Mouse (Mus musculus) bone marrow, adult 2 months (tissue): Measurements from ENCODE around the gene Rangap1. TPM values are rescaled to one million over a fixed set of nuclear protein-coding genes. Genes with fewer than 3 reads are reported as not detected.

Experiments used
- H3K27ac ChIP-seq: fragments of 200-500 bp; 2 replicates; pipeline ENCODE4 v1.5.1; 2012; ENCODE audit warnings: low read depth, mild to moderate bottlenecking, control low read depth, inconsistent platforms, low read length; ENCODE audit not compliant: control insufficient read depth, poor library complexity, insufficient read depth
- H3K4me1 ChIP-seq: fragments of 200-500 bp; 2 replicates; pipeline ENCODE4 v1.6.1; 2011; ENCODE audit warnings: low read length; ENCODE audit not compliant: control insufficient read depth, insufficient read depth
- H3K4me3 ChIP-seq: fragments of 200-500 bp; replicated peaks from 2 replicates; pipeline ENCODE3; 2011; ENCODE audit warnings: mild to moderate bottlenecking, low read depth, low read length, control low read depth; ENCODE audit not compliant: control insufficient read depth
- CTCF ChIP-seq: fragments of 200-500 bp; IDR thresholded peaks from 2 replicates; pipeline ENCODE4 v1.5.1; 2011; ENCODE audit warnings: low read length, control low read depth; ENCODE audit not compliant: control insufficient read depth, insufficient read depth
- POLR2A ChIP-seq: fragments of 200-500 bp; IDR thresholded peaks from 2 replicates; pipeline ENCODE4 v1.6.1; 2011; ENCODE audit warnings: low read depth, mild to moderate bottlenecking, control low read depth, low read length, borderline replicate concordance; ENCODE audit not compliant: control insufficient read depth
- WGBS: fragments of 180-500 bp; shearing (Covaris S2); methylation state at CpG from one replicate; pipeline ENCODE4 v1.1.7; 2018; 5-methylcytosine and 5-hydroxymethylcytosine counted together
- polyA plus RNA-seq: library from polyadenylated mRNA; stranded (reverse); fragments of >200 nt; gene quantifications from 2 replicates; pipeline ENCODE4 v1.2.4, GENCODE M21; 2011; ENCODE audit warnings: low replicate concordance; ENCODE audit not compliant: missing spikeins, insufficient read depth, insufficient read length

The Rangap1 gene
- polyA plus RNA-seq, 1 experiment: 91.3 TPM

DNA sequence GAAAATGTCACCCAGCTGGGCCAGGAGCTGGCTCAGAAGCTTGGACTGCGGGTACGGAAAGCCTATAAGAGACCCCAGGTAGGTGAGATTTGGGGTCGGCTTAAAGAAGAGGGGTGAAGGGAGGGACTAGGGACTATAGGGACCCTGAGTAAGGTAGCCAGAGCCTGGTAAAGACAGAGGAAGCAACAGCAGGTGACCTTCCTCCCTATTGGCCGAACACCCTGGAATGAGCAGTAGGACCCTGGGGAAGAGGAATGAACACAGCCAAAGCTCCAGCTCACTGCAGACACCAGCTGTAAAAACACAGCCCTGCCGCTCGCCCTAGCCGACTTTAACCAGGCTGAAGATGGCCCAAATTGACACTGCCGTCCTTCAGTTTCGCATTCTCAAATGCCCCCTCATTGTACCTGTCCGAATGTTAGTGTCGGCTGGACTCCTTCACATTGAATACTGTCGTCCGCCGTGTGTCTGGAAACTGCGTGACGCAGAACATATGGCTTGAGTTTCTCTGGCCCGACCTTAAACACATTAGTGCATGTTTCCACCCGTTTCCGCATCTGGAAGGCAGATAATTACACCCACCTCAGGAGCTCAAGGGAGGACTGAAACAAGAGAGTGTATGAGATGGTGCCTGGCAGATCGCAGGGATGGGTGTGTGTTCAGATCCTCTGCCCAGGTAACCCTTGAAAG, 27.2 kb upstream of the Rangap1 start:
- Histone ChIP-seq H3K4me1 (no peaks in the 10 kb centered on the region), H3K4me3 (no peak overlapping the region), H3K27ac (no peak overlapping the region)
- WGBS: 91% methylated on average over 20 of the region's 20 CpGs
- no peak for TF ChIP-seq POLR2A
- TF ChIP-seq CTCF: no peak

DNA sequence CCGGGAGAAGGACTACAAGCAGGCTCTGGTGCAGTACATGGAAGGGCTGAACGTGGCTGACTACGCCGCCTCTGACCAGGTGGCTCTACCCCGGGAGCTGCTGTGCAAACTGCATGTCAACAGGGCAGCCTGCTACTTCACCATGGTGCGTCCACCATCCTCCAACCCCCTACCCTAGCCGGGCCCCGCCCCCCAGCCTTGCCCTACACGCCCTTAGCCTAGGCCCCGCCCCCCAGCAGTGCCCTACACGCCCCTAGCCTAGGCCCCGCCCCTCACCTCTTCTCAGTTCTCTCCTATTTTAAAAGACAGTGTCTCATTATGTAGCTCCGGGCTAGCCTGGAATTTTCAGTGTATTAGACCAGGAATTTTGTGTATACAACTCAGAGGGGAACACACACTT, 23.7 kb upstream of the Rangap1 start:
- H3K4me1 ChIP-seq: no peaks in the 10 kb centered on the region

DNA sequence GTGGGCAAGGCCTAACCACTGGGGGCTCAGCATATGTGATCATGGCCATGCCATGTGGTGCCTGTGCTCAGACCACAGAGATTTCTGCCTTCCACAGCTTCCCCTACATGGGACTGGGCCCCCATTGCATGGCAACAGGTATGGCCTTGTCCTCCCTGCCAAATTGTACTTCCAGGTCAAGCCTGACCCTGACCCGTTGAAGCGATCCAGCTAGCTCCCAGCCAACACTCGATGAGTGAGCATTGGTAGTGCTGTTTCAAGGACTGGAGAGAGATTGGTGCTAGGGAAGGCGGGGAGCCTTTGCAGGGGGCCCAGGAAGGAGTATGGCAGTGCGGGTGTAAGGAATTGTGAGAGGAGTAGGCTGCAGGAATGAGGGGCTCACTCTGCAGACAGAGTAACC, 21.1 kb upstream of the Rangap1 start:
- WGBS: 92% methylated on average over 5 of the region's 5 CpGs
- Histone ChIP-seq H3K4me3 (no peak overlapping the region), H3K27ac (no peak overlapping the region), H3K4me1 (no peaks in the 10 kb centered on the region)
- TF ChIP-seq CTCF (no peak), POLR2A (no peak)

More for the DNA sequence above, 23.7 kb upstream of the Rangap1 start:
- no peak overlapping the region for H3K4me3 ChIP-seq
- no peak overlapping the region for H3K27ac ChIP-seq
- TF ChIP-seq POLR2A (no peak), CTCF (no peak)
- WGBS: 76% methylated on average over 13 of the region's 13 CpGs

DNA sequence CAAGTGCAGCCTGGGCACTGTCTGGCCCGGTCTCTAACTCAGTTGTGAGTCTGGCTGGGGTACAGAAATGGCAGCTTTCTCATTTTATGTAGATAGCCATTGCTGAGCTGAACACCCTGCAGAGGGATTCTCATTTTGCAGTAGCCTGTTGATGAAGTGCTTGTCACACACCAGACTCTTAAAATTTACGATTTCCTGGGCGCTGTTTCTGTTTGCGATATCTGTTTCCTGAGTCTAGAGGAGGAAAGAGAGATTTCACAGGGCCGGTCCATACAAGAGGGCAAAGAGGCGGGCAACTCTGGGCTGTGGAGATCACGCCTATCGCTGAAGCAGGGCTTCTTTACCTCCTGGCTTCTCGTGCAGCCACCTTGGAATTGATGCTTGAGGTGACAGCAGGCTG, 20.3 kb upstream of the Rangap1 start:
- Histone ChIP-seq H3K27ac (no peak overlapping the region), H3K4me1 (no peaks in the 10 kb centered on the region), H3K4me3 (no peak overlapping the region)
- 43% methylated on average over 9 of the region's 9 CpGs for WGBS
- no peak for TF ChIP-seq POLR2A
- TF ChIP-seq CTCF: no peak

DNA sequence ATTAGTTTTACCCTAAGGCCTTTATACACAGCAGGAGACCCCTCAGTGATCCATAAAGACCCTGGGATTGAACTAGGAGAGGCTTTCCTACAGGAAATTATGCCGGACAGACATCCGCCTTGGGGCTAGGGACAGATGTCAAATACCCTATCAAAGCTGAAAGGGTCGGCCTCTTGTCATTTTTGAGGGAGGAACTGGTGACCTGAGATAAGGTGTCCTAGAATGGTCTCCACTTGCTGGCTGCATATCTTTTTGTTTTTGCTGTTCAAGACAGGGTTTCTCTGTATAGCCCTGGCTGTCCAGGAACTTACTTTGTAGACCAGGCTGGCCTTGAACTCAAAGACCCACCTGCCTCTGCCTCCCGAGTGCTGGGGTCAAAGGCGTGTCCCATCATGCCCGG, 19.2 kb upstream of the Rangap1 start:
- no peaks in the 10 kb centered on the region; the same call in 1 of the 2 replicates for H3K4me1 ChIP-seq
- TF ChIP-seq POLR2A: no peak
- no peak for TF ChIP-seq CTCF
- 71% methylated on average over 6 of the region's 6 CpGs for WGBS
- no peak overlapping the region for H3K27ac ChIP-seq
- H3K4me3 ChIP-seq: no peak overlapping the region

DNA sequence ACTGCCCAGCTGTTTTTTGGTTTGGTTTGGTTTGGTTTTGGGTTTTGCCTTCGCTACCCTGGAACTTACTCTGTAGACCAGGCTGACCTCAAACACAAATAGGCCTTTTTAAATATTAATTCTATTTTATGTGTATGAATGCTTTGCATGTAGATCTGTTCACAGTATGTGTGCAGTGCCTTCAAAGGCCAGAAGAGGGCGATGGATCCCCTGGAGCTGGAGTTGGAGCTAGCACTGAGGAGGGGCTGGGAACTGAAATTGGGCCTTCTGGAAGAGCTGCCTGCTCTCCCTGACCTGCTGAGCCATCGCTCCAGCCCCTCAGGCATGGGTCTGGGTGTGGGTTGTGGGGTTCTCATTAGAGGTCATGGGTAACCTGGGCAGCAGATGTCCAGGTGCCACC, 16.6 kb upstream of the Rangap1 start:
- no peaks in the 10 kb centered on the region; the same call in 1 of the 2 replicates for H3K4me1 ChIP-seq
- 89% methylated on average over 3 of the region's 3 CpGs for WGBS

DNA sequence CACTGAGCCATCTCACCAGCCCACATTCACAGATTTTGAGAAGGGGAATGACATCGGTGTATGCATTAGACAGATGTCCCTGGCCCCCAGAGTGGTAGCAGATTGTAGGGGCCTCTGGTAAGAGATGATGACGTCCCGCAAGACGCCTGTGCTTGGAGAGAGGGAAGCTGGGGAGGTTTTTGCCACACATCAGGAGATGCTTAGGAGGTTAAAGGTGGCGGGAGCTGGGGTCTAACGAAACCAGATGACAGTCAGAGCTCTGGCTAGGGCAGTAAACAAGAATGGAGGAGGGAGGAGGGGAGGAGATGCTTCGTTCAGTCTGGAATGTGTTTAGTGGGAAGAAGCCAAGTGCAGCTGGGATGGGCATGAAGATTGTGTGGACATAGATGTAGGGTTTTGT, 16.1 kb upstream of the Rangap1 start:
- H3K27ac ChIP-seq: no peak overlapping the region
- H3K4me1 ChIP-seq: no peaks in the 10 kb centered on the region; the same call in 1 of the 2 replicates
- WGBS: 93% methylated on average over 7 of the region's 7 CpGs
- TF ChIP-seq CTCF (no peak), POLR2A (no peak)
- H3K4me3 ChIP-seq: no peak overlapping the region

More for the DNA sequence above, 16.6 kb upstream of the Rangap1 start:
- TF ChIP-seq POLR2A (no peak), CTCF (peak; percentile 23; the same call in 1 of the 2 replicates)
- Histone ChIP-seq H3K27ac (no peak overlapping the region), H3K4me3 (no peak overlapping the region)

DNA sequence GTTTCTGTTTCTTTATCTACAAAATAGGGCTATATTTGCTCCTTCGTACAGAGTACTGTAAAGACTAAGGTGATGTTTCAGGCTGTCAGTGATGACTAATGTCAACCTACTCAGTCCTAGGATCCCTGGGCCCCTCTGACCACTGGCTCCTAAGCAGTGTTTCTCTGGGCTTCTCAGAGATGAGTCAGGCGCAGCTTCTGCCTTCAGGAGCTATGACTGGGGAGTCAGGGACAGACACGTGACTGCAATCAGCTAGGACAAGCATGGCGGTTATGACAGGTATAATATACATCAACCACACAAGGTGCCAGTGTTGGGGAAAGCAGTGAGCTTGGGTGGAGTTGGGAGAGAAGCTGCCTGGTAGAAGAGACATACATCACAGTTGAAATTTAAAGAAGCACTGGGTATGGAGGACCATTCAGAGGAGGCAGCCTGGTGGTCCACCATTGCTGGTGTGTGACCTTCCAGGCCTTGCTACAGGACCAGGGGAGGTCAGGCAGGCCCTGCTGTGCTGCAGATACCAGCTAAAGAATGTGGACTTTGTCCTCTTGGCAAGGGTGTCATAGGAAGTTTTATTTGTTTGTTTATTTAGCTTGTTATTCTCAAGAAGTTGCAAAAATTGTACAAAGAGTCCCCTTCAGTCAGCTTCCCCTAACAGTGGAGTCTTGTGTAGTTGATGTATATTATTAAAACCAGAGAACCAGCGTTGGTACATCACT, 15.2 kb upstream of the Rangap1 start:
- 83% methylated on average over 5 of the region's 5 CpGs for WGBS
- H3K4me3 ChIP-seq: no peak overlapping the region
- H3K27ac ChIP-seq: no peak overlapping the region
- no peaks in the 10 kb centered on the region; the same call in 1 of the 2 replicates for H3K4me1 ChIP-seq
- no peak for TF ChIP-seq POLR2A
- no peak for TF ChIP-seq CTCF
